Mouse (Mus musculus) midbrain, embryonic 13.5 days (tissue): ENCODE measurements at regions not wholly inside any gene's neighbourhood (a gene's known extent, or its start where the extent isn't known, plus 50 kb on each side); places are given as distances from the start of the nearest gene placed in this dataset.
A peak's percentile ranks its signal among the peaks of the same experiment; 100 is the strongest.

ENCODE experiments used
- ATAC-seq: fragments of 200-750 bp; cut with Nextera tagmentation; 2 replicates; pipeline ENCODE4 v1.8.0; 2017; ENCODE audit warnings: mild to moderate bottlenecking, moderate TSS enrichment, moderate library complexity
- H3K27ac ChIP-seq: fragments of 300-500 bp; sonication (generic); 2 replicates; pipeline ENCODE4 v1.5.1; 2015; ENCODE audit warnings: inconsistent platforms, mild to moderate bottlenecking, moderate library complexity
- H3K27me3 ChIP-seq: fragments of 300-500 bp; sonication (generic); 2 replicates; pipeline ENCODE4 v1.6.1; 2015; ENCODE audit warnings: mild to moderate bottlenecking, inconsistent platforms
- H3K36me3 ChIP-seq: fragments of 300-500 bp; sonication (generic); 2 replicates; pipeline ENCODE4 v1.6.1; 2015; ENCODE audit warnings: mild to moderate bottlenecking, inconsistent platforms
- H3K4me1 ChIP-seq: fragments of 300-500 bp; sonication (generic); replicated peaks from 2 replicates; pipeline ENCODE4 v1.6.1; 2015; ENCODE audit warnings: inconsistent platforms
- H3K4me2 ChIP-seq: fragments of 300-500 bp; sonication (generic); replicated peaks from 2 replicates; pipeline ENCODE4 v1.6.1; 2015; ENCODE audit warnings: moderate library complexity, mild to moderate bottlenecking, inconsistent platforms
- H3K4me3 ChIP-seq: fragments of 300-500 bp; sonication (generic); replicated peaks from 2 replicates; pipeline ENCODE4 v1.5.1; 2015; ENCODE audit warnings: mild to moderate bottlenecking, inconsistent platforms
- H3K9ac ChIP-seq: fragments of 300-500 bp; sonication (generic); replicated peaks from 2 replicates; pipeline ENCODE4 v1.6.1; 2015; ENCODE audit warnings: mild to moderate bottlenecking, inconsistent platforms
- H3K9me3 ChIP-seq: fragments of 300-500 bp; sonication (generic); 2 replicates; pipeline ENCODE4 v1.6.1; 2016; ENCODE audit warnings: mild to moderate bottlenecking, inconsistent platforms
- WGBS: fragments of 180-500 bp; shearing (Covaris S2); methylation state at CpG from one replicate; pipeline ENCODE4 v1.1.7; 2015; 5-methylcytosine and 5-hydroxymethylcytosine counted together

DNA sequence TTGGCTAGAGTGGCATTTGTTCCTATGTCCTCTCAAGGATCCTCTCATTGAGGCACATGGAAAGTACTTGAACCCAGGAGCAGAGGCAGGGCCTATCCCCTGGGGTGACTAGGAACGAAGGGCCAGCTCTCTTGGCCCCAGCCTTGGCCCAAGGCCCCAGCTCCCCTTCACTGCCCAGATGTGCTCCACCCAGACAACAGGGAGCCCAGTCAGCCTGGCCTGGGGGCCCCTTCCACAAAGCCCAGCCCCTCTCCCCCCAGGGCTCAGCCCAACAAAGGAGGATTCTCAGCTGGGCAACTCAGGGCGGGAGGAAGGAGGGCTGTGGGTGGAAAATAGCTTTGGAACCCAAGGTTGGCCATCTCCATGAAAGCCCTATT is 80.6 kb downstream of the Pja1 start:
- Histone ChIP-seq H3K27ac (no peak overlapping the region), H3K9ac (no peak overlapping the region), H3K9me3 (no peaks in the 10 kb centered on the region), H3K36me3 (no peaks in the 10 kb centered on the region), H3K4me3 (no peak overlapping the region), H3K4me1 (no peaks in the 10 kb centered on the region), H3K4me2 (no peak overlapping the region), H3K27me3 (peaks cover 69% of the 10 kb centered on the region)
- 59% methylated on average over 2 of the region's 2 CpGs for WGBS
- no peak for ATAC-seq

DNA sequence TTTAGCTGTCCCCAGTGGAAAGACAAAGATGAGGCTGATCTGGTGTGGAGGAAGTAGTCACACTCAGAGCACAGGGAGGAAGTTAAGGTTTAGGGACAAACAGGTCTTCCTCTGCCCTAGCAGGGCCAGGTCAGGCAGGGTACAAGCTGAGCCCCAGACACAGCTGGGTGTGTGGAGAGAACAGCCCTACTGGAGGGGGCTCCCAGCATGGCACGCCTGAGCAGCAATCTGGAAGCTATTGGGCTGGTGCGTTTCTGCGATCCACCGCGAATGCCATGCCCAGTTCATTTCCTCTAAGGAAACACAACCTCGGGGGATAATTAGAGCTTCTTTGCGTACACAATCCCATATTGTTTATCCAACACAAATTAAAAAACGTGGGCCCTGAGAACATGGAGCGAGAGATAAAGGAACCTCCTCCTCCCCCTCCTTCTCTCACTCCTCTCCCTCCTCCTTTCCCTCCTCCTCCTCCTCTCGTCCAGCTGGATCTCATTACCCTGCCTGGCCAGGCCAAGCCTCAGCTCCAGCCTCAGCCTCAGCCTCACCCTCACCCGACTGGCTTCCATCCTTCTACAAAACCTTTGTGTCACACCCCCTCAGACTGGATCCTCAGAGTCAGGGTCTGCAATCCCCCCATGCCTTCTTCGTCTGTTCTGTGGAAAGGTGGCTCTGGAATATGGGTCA is 81.2 kb downstream of the Pja1 start:
- no peak overlapping the region for H3K4me3 ChIP-seq
- ATAC-seq: no peak
- WGBS: 57% methylated on average over 12 of the region's 12 CpGs
- H3K27me3 ChIP-seq: peaks cover 69% of the 10 kb centered on the region
- no peak overlapping the region for H3K27ac ChIP-seq
- no peak overlapping the region for H3K9ac ChIP-seq
- H3K4me1 ChIP-seq: no peaks in the 10 kb centered on the region
- H3K4me2 ChIP-seq: no peak overlapping the region
- no peaks in the 10 kb centered on the region for H3K36me3 ChIP-seq
- no peaks in the 10 kb centered on the region for H3K9me3 ChIP-seq

DNA sequence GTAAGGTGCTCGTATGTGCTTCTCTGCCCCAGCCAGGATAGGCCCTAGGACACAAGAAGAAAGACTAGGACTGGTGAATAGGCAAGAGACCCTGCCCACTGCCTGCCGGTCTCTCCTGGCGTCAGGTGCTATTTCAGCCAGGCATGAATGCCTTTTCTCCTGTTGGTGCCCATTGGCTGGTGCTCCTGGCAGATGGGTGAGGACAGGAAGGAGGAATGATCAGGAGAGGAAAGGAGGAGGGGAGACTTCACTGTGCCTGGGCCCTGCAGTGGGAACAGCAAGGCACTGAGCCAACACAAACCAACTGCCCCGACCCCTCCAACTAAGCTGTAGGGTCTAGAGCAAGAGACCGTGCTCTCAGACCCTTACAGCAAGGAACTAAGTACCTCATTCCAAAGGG is 100.4 kb downstream of the Pja1 start:
- WGBS: 84% methylated on average over 5 of the region's 5 CpGs
- Histone ChIP-seq H3K9ac (no peak overlapping the region), H3K9me3 (no peaks in the 10 kb centered on the region), H3K27ac (no peak overlapping the region), H3K27me3 (peaks cover 76% of the 10 kb centered on the region), H3K4me3 (no peak overlapping the region), H3K4me1 (no peaks in the 10 kb centered on the region; the same call in 1 of the 2 replicates), H3K4me2 (no peak overlapping the region), H3K36me3 (no peaks in the 10 kb centered on the region)
- no peak for ATAC-seq

- peaks cover 80% of the 10 kb centered on the region for H3K27me3 ChIP-seq
- no peaks in the 10 kb centered on the region for H3K9me3 ChIP-seq
- H3K36me3 ChIP-seq: no peaks in the 10 kb centered on the region
- no peak overlapping the region for H3K4me3 ChIP-seq
- H3K4me2 ChIP-seq: no peak overlapping the region
- 75% methylated on average over 6 of the region's 6 CpGs for WGBS
- H3K9ac ChIP-seq: no peak overlapping the region
- H3K27ac ChIP-seq: no peak overlapping the region
- no peak for ATAC-seq
- no peaks in the 10 kb centered on the region for H3K4me1 ChIP-seq
These were observed 101.7 kb downstream of the Pja1 start for GRCm38 (mm10) chrX:99369258-99369900.

GRCm38 (mm10) chrX:99364072-99364471 is 107.0 kb downstream of the Pja1 start:
- Histone ChIP-seq H3K27ac (no peak overlapping the region), H3K9ac (no peak overlapping the region), H3K4me2 (no peak overlapping the region), H3K36me3 (no peaks in the 10 kb centered on the region), H3K4me3 (no peak overlapping the region), H3K4me1 (peaks cover 2% of the 10 kb centered on the region; the same call in 1 of the 2 replicates), H3K9me3 (no peaks in the 10 kb centered on the region), H3K27me3 (peaks cover 80% of the 10 kb centered on the region)
- 74% methylated on average over 5 of the region's 5 CpGs for WGBS
- ATAC-seq: no peak

- Histone ChIP-seq H3K36me3 (no peaks in the 10 kb centered on the region), H3K9me3 (no peaks in the 10 kb centered on the region), H3K9ac (no peak overlapping the region), H3K27ac (0 out of 2 replicates have a peak overlapping the region, but pooled peaks have one; percentile 39), H3K4me1 (peaks cover 14% of the 10 kb centered on the region), H3K27me3 (peaks cover 83% of the 10 kb centered on the region), H3K4me2 (no peak overlapping the region), H3K4me3 (no peak overlapping the region)
- 66% methylated on average over 11 of the region's 11 CpGs for WGBS
- ATAC-seq: 0 out of 2 replicates have a peak, but pooled peaks have one; percentile 24
These were observed 110.8 kb downstream of the Pja1 start for GRCm38 (mm10) chrX:99360095-99360890.

- no peaks in the 10 kb centered on the region for H3K36me3 ChIP-seq
- no peak overlapping the region for H3K4me3 ChIP-seq
- peaks cover 81% of the 10 kb centered on the region; the same call in 1 of the 2 replicates for H3K27me3 ChIP-seq
- no peak overlapping the region for H3K4me2 ChIP-seq
- no peak overlapping the region for H3K9ac ChIP-seq
- no peak for ATAC-seq
- WGBS: 35% methylated on average over 1 of the region's 1 CpGs
- no peaks in the 10 kb centered on the region for H3K9me3 ChIP-seq
- no peak overlapping the region for H3K27ac ChIP-seq
- H3K4me1 ChIP-seq: peaks cover 14% of the 10 kb centered on the region
These were observed 112.3 kb downstream of the Pja1 start for GRCm38 (mm10) chrX:99358784-99359183.

DNA sequence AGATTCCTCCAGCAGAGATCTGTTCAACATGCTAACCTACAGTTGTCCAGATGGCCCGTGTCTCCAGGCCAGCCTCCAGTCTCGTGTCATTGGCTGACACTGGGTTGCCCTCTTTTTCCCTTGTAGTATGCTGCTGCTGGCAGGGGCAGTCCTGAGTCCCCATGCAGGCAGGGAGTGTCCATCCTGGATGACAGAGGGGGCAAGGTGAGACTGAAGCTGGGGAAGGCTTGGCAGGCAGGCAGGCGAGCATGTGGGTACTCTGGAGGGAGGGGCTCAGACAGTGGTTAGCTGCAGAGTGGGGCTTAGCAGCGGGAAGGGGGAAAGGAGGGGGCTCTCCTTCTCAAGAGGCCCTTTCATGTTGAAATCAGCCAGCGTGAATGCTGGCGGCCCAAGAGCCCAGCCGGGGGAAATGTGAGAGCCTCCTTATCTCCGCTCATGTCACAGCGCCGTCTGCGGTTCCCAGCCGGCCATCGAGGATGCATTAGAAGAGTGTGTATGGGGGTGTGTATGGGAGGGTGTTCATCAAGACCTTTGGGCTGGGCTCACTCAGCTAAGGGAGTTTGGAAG is 112.9 kb downstream of the Pja1 start:
- Histone ChIP-seq H3K9me3 (no peaks in the 10 kb centered on the region), H3K4me2 (no peak overlapping the region), H3K36me3 (no peaks in the 10 kb centered on the region), H3K4me1 (peaks cover 14% of the 10 kb centered on the region), H3K9ac (no peak overlapping the region), H3K27me3 (peaks cover 82% of the 10 kb centered on the region; the same call in 1 of the 2 replicates), H3K4me3 (no peak overlapping the region), H3K27ac (no peak overlapping the region)
- peak; percentile 86 for ATAC-seq
- 39% methylated on average over 13 of the region's 13 CpGs for WGBS

DNA sequence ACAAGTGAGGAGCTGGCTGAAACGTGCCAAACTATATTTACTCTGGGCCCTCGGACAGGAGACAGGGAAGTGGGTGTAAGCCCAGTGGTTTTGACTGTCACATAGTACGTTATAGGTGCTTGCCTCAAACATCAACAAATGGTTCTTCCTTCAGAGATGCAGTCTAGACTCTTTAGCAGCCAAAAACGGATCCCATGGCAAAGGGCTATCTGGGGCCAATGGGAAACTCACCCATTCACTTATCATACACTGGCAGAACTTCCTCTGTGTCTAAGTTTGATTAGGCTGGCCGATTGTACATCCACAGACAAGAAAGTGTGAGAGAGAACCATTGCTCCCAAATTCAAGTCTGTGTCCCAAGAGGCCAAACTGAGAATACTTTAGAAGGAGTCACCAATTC is 115.9 kb downstream of the Pja1 start:
- H3K4me3 ChIP-seq: no peak overlapping the region
- no peak overlapping the region for H3K4me2 ChIP-seq
- no peak for ATAC-seq
- H3K36me3 ChIP-seq: no peaks in the 10 kb centered on the region
- WGBS: 84% methylated on average over 5 of the region's 5 CpGs
- no peaks in the 10 kb centered on the region for H3K9me3 ChIP-seq
- H3K9ac ChIP-seq: no peak overlapping the region
- peaks cover 14% of the 10 kb centered on the region for H3K4me1 ChIP-seq
- peaks cover 81% of the 10 kb centered on the region for H3K27me3 ChIP-seq
- H3K27ac ChIP-seq: no peak overlapping the region

GRCm38 (mm10) chrX:99350233-99350632 is 120.8 kb downstream of the Pja1 start:
- Histone ChIP-seq H3K36me3 (no peaks in the 10 kb centered on the region), H3K27me3 (peaks cover 62% of the 10 kb centered on the region), H3K4me3 (no peak overlapping the region), H3K27ac (no peak overlapping the region), H3K4me1 (no peaks in the 10 kb centered on the region), H3K9me3 (no peaks in the 10 kb centered on the region), H3K9ac (no peak overlapping the region), H3K4me2 (no peak overlapping the region)
- WGBS: 51% methylated on average over 3 of the region's 3 CpGs
- no peak for ATAC-seq

GRCm38 (mm10) chrX:99340223-99340622 is 130.8 kb downstream of the Pja1 start:
- peaks cover 12% of the 10 kb centered on the region for H3K4me1 ChIP-seq
- no peak overlapping the region for H3K4me3 ChIP-seq
- peaks cover 36% of the 10 kb centered on the region; the same call in 1 of the 2 replicates for H3K27me3 ChIP-seq
- ATAC-seq: no peak
- H3K9ac ChIP-seq: no peak overlapping the region
- H3K36me3 ChIP-seq: no peaks in the 10 kb centered on the region
- no peaks in the 10 kb centered on the region for H3K9me3 ChIP-seq
- no peak overlapping the region for H3K4me2 ChIP-seq
- WGBS: 90% methylated on average over 6 of the region's 6 CpGs
- no peak overlapping the region for H3K27ac ChIP-seq
